Mouse (Mus musculus): ENCODE measurements around the gene Slc25a41.

Gene Slc25a41

DNA sequence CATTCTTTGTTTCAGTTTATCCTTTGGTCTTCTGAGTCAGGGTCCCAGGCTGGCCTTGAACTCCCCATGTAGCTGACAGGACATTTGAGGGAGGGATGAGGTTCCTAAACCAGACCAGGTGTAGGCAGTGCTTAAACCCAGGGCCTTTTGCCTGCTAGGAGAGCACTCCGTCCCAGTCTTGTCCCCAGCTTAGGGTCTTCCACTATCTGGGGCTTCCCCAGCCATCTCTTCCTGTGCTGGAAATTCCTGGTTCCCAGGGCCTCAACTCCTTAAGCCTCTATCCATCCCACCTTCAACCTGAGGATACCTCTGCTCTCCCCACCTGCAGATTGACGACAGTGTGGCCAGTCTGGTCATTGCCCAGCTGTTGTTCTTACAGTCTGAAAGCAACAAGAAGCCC lies 50.5 kb downstream of the Slc25a41 start:
- DNase-seq (ENCODE audit: low read depth), result no peak

DNA sequence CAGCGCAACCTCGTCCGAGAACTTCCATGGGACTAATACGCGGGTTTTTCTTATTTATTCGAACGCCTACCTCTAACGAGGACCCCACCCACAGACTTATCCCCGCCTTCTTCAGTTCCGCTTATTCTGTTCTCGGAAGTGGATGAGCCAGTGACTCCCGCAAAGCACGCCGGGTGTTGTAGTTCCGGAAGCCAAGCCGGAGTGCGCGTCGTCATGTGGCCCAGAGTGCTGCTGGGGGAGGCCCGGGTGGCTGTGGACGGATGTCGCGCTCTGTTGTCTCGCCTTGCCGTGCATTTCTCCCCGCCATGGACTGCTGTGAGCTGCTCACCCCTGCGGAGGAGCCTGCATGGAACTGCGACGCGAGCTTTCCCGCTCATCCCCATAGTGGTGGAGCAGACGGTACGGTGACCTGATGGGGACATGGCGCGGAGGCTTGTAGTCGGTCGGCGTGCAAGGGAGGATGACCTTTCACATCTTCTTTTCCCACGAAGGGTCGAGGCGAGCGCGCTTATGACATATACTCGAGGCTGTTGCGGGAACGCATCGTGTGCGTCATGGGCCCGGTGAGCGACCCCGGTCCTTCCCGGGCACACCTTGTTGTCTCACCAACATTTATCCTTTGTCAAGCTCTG lies 51.2 kb downstream of the Slc25a41 start, which contains the start of gene Clpp:
TSS of gene Clpp (plus strand) at position 191 of the 632 bp plus-strand sequence.
- DNase-seq (ENCODE audit: low read depth), result peak; percentile 98

DNA sequence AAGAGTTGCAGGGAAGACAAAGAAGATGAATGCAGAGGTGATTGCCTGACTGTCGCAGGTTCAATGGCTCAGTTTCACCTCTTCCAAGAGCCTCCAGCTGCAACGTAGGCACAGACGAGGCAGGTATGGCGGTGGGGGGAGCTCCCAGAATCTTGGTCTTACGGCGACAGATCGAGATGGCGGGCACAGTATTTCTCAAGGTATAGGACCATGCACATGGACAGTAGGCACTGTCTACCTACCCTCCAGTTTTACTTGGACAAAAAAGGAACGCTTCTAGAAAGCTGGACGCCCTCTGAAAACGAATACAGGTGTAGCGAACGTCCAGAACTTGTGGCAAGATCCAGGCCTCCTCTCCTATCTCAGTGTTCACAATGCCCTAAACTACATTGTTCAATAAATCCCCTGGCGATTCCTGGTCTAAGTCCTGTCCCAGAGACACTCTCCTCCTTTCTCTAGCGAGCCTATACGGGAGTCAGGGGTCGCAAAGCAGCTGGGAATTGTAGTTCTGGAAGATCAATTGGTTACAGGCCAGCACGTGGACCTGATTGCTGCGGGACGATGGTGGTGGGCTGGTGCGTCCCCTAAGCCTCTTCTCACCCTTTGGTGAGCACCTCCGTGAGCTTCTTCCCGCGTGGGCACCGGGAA lies 51.9 kb downstream of the Slc25a41 start:
- no peak for DNase-seq (ENCODE audit: low read depth)

DNA sequence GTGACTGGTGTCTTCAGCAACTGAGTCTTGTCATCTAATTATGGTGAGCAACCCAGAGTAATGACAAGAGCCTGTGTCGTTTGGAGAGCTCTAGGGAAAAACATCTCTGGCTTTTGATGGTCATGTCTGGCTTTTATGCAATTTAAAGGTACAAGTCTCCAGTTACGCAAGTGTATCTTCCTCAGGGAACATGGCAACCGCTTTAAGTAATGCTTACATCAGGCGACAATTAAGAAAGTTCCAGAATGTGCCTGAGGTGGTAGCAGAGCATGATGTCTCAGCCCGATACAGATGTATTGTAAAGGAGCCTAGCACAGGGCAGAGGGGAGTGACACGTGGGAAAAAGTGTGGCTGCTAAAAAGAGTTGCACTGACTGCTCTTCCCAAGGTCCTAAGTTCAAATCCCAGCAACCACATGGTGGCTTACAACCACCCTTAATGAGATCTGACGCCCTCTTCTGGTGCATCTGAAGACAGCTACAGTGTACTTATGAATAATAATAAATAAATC lies 52.5 kb downstream of the Slc25a41 start:
- DNase-seq (ENCODE audit: low read depth), result no peak

DNA sequence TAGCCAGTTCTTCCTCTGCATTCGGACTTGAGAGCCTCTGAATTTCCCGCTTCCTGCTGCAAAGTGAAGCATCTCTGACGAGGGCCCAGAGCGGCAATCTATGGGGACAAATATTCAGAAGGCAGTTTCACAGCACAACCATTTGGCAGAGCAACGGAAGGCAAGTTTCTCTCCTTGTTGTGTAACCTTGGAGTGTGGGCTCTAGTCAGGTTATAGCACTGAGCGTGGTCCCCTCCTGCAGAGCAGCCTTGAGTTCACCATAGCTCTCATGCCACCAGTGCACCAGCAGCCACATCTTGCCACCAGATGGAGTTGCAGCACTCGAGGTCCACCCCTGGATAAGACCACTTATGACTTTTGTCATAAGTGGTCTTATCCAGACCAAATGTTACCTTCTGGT lies 53.0 kb downstream of the Slc25a41 start:
- DNase-seq (ENCODE audit: low read depth), result no peak

DNA sequence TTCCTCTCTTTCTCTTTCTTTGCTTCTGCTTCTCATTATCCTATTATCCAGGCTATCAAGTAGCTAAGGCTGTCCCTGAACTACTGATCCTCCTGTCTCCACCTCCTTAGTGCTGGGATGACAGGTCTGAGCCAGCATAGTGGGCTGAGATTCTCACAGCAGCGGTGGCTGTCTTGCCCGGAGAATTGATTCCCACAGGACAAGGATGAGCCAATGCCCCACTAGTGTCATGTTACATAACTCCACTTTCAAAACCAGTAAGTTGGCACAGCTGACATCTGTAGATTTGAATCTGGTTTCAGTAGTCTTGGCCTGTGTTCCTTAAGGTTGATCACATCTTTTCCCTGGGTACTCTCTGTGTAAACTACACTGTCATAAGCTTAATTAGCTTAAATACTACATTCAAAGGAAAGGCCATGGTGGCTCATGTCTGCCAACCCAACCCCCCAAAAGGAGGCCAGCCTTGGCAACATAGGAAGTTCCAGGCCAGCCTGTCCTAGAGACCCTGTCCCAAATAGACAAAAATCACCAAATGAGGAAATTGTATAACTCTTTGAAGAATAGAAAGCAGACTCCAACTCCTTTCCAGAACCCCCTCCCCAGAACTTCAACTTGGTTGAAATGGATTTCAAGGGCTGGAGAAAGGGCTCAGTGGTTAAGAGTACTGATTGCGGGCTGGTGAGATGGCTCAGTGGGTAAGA lies 55.2 kb downstream of the Slc25a41 start:
- DNase-seq (ENCODE audit: low read depth), result no peak

DNA sequence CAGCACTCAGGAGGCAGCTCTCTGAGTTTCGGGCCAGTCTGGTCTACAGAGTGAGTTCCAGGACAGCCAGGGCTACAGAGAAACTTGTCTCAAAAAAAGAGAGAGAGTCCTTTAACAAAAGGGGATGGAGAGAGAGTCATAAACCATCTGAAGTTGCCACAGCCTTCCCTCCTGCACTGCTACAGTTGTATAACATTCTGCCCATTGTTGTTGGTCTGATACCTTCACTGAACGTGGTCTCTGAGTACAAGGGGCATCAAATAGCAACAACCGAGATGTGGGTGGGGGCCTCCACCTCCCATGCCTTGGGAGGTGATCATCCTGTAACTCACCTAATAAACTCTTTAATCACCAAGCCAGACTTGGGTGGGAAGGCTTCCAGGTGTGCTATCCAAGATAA lies 55.8 kb downstream of the Slc25a41 start:
- no peak for DNase-seq (ENCODE audit: low read depth)

DNA sequence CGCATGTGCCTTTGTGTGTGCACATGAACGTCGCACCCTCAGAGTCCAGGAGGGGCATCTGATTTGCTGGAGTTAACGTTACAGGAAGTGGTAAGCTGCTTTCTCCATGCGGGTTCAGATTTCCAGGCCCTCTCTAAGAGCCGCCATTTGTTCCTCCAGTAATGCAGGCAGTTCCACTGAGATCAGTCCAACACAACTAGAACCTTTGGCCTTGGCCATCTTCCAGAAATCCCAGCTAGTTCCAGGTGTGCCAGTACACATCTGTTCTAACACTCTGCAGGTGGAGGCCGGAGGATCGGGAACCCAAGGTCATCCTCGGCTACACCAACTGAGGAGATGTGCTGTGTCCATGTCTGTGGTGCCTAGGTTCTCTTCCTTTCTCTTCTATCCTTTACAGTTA lies 56.6 kb downstream of the Slc25a41 start:
- no peak for DNase-seq (ENCODE audit: low read depth)
